Mouse (Mus musculus) megakaryocyte, embryonic 14.5 days (primary cell): ENCODE data around the gene Gm14124. TPM values are rescaled to one million over a fixed set of nuclear protein-coding genes. Genes with fewer than 3 reads are reported as not detected.

ENCODE experiments used
- H3K27me3 ChIP-seq: replicated peaks from 2 replicates; pipeline ENCODE3; 2012; ENCODE audit warnings: inconsistent platforms
- H3K36me3 ChIP-seq: replicated peaks from 2 replicates; pipeline ENCODE3; 2012; ENCODE audit warnings: low read length, inconsistent platforms, mixed read lengths
- H3K4me1 ChIP-seq: 2 replicates; pipeline ENCODE4 v1.6.1; 2012; ENCODE audit warnings: inconsistent platforms
- H3K4me3 ChIP-seq: replicated peaks from 2 replicates; pipeline ENCODE3; 2012; ENCODE audit warnings: moderate library complexity, mild to moderate bottlenecking, inconsistent platforms
- H3K9me3 ChIP-seq: 2 replicates; pipeline ENCODE4 v1.6.1; 2012; ENCODE audit warnings: inconsistent platforms
- FLI1 ChIP-seq: IDR thresholded peaks from 2 replicates; pipeline ENCODE4 v1.6.1; 2012; ENCODE audit warnings: low read length, inconsistent platforms, mixed read lengths
- GATA1 ChIP-seq: IDR thresholded peaks from 3 replicates; pipeline ENCODE4 v1.6.1; 2012; ENCODE audit warnings: mixed read lengths, low read length, inconsistent platforms, borderline replicate concordance
- polyA plus RNA-seq: library from polyadenylated mRNA; stranded (reverse); fragments of >175 nt; gene quantifications from 2 replicates; pipeline ENCODE4 v1.2.3, GENCODE M21; 2012; ENCODE audit warnings: low replicate concordance; ENCODE audit not compliant: insufficient read depth

The Gm14124 gene
- polyA plus RNA-seq, 1 experiment: not detected

GRCm38 (mm10) chr2:150316140-150316539 is 58.8 kb downstream of the Gm14124 start:
- Histone ChIP-seq H3K27me3 (no peaks in the 10 kb centered on the region), H3K4me1 (peaks cover 5% of the 10 kb centered on the region), H3K9me3 (peaks cover 37% of the 10 kb centered on the region), H3K36me3 (peaks cover 53% of the 10 kb centered on the region), H3K4me3 (no peak overlapping the region)
- no peak for TF ChIP-seq GATA1
- TF ChIP-seq FLI1: no peak

GRCm38 (mm10) chr2:150318973-150319372 is 61.7 kb downstream of the Gm14124 start:
- Histone ChIP-seq H3K4me3 (no peak overlapping the region), H3K4me1 (peaks cover 5% of the 10 kb centered on the region; the same call in 1 of the 2 replicates), H3K27me3 (no peaks in the 10 kb centered on the region), H3K36me3 (peaks cover 74% of the 10 kb centered on the region), H3K9me3 (peaks cover 44% of the 10 kb centered on the region)
- TF ChIP-seq GATA1: no peak
- TF ChIP-seq FLI1: no peak

Other genes with a start within 250 kb of the Gm14124 start
- 0.32 and 5.5 TPM in 2 replicates for gene Zfp120, start 120.8 kb upstream of the Gm14124 start, polyA plus RNA-seq
- gene Gm10770, start 77.8 kb upstream of the Gm14124 start, polyA plus RNA-seq: not detected in 2 replicates
- not detected in 2 replicates for gene Gm14139, start 75.8 kb upstream of the Gm14124 start, polyA plus RNA-seq
- not detected in 2 replicates for gene Zfp937, start 39.4 kb upstream of the Gm14124 start, polyA plus RNA-seq
- gene Gm21994, start 1.9 kb upstream of the Gm14124 start, polyA plus RNA-seq: not detected in 2 replicates
- gene Gm10130, start 66.2 kb downstream of the Gm14124 start, polyA plus RNA-seq: not detected in 2 replicates
- gene 3300002I08Rik, start 105.2 kb downstream of the Gm14124 start, polyA plus RNA-seq: not detected in 2 replicates
- gene Zfp442, start 194.0 kb downstream of the Gm14124 start, polyA plus RNA-seq: 0.09 TPM in 1 of 2 replicates, not detected in the other
- not detected in 2 replicates for gene Zfp345, start 227.6 kb downstream of the Gm14124 start, polyA plus RNA-seq